Mouse (Mus musculus): Measurements from ENCODE around the gene Hhip.

- no peak for TF ChIP-seq USF1 (IDR thresholded peaks at IDR 0.05; ENCODE audit: low read depth)
- TF ChIP-seq CTCF (IDR thresholded peaks at IDR 0.05; ENCODE audit: control insufficient read depth, insufficient read depth, insufficient read length): no peak
- TF ChIP-seq MYOG (IDR thresholded peaks at IDR 0.05; ENCODE audit: control insufficient read depth, extremely low read depth, insufficient read length): no peak
These were observed 3.6 kb downstream of the Hhip start for GRCm38 (mm10) chr8:80054216-80054615.

Data from C2C12 (cell line).